Mouse (Mus musculus) central nervous system, embryonic 11.5 days (tissue): ENCODE data around the gene Map3k4. TPM values are rescaled to one million over a fixed set of nuclear protein-coding genes. Genes with fewer than 3 reads are reported as not detected.

Experiments
- polyA plus RNA-seq: library from polyadenylated mRNA; depleted of rRNA; stranded (reverse); fragments of >200 nt; gene quantifications from 2 replicates; pipeline ENCODE4 v1.2.3, GENCODE M21; 2012; rRNA removed

The Map3k4 gene
- 25.7 and 41.5 TPM in 2 replicates for polyA plus RNA-seq

DNA sequence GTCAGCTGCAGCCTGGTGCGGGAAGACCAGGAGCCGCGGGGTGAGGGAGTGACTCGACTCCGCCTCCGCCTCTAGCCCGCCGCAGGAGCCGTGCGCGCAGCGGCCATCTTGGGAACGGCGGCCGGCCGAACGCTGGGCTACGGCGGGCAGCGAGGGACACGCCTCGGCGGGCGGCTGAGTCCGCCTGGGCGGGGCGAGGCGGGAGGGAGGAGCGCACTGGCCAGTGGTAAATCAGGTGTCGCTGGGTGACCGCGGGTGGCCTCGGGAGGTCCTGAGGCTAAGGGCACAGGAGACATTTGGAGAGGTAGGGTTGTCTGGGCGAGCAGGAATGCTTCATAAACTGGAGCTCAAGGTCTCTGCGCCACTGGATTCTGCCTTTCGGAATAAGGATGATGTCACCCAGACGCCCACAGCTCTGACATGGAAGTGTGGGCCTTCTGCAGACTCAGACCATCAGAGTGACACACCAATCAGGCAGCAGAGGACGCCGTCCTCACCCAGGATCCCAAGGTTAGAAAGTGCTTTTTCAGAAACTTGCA lies at the start of gene Map3k4:
TSS of gene Map3k4 (minus strand) at position 134 of the 539 bp plus-strand sequence.

Other genes with a start within 250 kb of the Map3k4 start
- gene Agpat4, start 200.1 kb downstream of the Map3k4 start, polyA plus RNA-seq = 25.7 and 31.2 TPM in 2 replicates
- gene Plg, start 59.8 kb upstream of the Map3k4 start, polyA plus RNA-seq = 4.0 and 7.4 TPM in 2 replicates
- gene Slc22a3, start 188.9 kb upstream of the Map3k4 start, polyA plus RNA-seq = 0.49 and 0.52 TPM in 2 replicates